Mouse (Mus musculus): Measurements from ENCODE around the gene Padi6.

- TF ChIP-seq CTCF (IDR thresholded peaks at IDR 0.05; ENCODE audit: borderline replicate concordance, insufficient read depth, low read length) = no peak
- TF ChIP-seq POLR2A (IDR thresholded peaks at IDR 0.05; ENCODE audit: low read depth, low read length) = no peak
These were observed 38.3 kb downstream of the Padi6 start for GRCm38 (mm10) chr4:140704166-140704565.
